Mouse (Mus musculus) liver, adult 10 weeks (tissue): Measurements from ENCODE around the gene Uba3. TPM values are rescaled to one million over a fixed set of nuclear protein-coding genes. Genes with fewer than 3 reads are reported as not detected.

Experiments
- polyA plus RNA-seq: library from polyadenylated mRNA; stranded (reverse); fragments of 350-450 nt; fragmentation: Illumina TruSeq; extraction: RNeasy Lipid Tissue Mini Kit (QIAGEN cat#74804); gene quantifications from one replicate; pipeline ENCODE4 v1.2.3, GENCODE M21; 2014; ENCODE audit warnings: low read depth, low replicate concordance

Uba3 gene
- polyA plus RNA-seq = 83.7 TPM

GRCm38 (mm10) chr6:97205439-97205885 is at the start of gene Uba3:
Uba3 (minus strand) TSS chr6:97205647.

DNA sequence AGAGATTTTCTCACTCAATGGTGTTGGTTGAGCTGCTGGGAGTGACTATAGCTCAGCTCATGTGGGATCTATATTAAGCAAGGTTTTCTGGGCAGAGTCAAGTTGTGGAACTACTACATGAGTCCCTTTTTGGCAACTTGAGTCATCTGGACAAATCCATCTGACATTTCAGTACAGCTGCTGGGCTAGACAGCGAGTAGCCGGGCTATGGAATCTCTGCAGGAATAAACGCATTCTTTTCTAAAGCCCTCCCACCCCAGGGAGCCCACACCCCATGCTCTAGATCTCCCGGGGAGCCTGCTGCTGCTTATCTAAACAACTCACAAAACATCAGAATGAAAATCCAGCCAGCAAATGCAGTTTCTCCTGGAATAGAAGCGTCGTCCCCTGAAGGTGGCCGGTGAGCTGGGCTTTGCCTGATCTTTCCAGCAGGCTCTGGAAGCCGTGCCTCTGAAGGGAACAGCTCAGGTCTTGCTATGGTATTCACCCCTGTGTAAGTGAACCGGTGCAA is 47.3 kb upstream of the Uba3 start, which contains the start of gene Lmod3:
Lmod3 (minus strand) TSS at position 49 of the 511 bp plus-strand sequence.

GRCm38 (mm10) chr6:97210191-97210961 is 4.9 kb upstream of the Uba3 start, which contains the start of gene Arl6ip5:
Arl6ip5 (plus strand) TSS chr6:97210689.

DNA sequence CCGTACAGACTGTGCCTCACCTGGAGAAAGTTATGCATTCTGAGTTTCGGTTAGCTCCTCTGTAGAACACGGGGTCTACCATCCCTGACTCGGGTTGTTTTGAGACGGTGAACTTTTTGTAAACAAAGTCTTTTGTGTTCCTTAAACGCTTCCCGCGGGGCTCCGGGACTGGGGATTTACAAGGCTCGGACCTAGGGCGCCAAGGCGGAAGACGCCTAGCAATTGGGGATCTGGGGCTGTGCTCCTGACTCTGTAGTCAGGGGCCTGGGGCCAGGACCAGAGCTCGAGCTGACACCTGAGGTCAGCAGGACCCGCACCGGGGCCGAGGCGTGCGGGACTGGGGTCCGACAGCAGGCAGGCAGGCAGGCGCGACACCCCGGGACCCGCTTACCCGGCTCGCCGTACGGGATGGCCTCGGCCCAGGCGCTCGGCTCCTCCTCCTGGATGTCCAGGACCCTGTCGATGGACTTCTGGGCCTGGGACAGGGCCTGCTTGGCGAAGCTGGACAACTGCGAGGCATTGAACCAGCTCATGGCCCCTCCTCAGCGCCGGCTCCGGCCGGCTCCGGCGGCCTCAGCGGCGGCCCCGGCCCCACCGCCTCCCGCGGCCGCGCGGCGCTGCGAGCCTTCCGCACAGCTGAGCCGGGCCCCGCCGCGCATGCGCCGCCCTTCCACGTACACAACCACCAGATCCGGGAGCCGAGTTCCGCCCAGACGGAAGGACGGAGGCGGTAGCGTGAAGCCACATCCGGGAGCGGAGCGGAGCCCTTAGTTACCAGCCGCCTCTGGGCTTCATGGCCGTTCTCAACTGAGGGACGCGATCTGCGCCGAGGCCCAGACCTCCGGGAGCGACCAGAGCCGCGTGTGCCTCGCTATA is 26.7 kb downstream of the Uba3 start, which contains the start of gene Tmf1:
Tmf1 (minus strand) TSS at position 632 of the 876 bp plus-strand sequence.

GRCm38 (mm10) chr6:97148383-97149251 is 56.8 kb downstream of the Uba3 start, which contains the start of gene Eogt:
Eogt (minus strand) TSS chr6:97149182.

Other genes with a start within 250 kb of the Uba3 start
- gene Fam19a4, start 145.2 kb downstream of the Uba3 start, polyA plus RNA-seq = not detected
- 3.7 TPM for gene Eogt, start 56.5 kb downstream of the Uba3 start, polyA plus RNA-seq
- gene Tmf1, start 26.5 kb downstream of the Uba3 start, polyA plus RNA-seq = 16.7 TPM
- gene Arl6ip5, start 5.0 kb upstream of the Uba3 start, polyA plus RNA-seq = 38.8 TPM
- gene Lmod3, start 47.1 kb upstream of the Uba3 start, polyA plus RNA-seq = 0.21 TPM